Mouse (Mus musculus): ENCODE measurements around the gene Serpinf1. TPM values are rescaled to one million over a fixed set of nuclear protein-coding genes. Genes with fewer than 3 reads are reported as not detected.
"Not testable (repeated sequence)": the region's sequence is repeated elsewhere in the genome, so short reads cannot be mapped to it uniquely, and the experiment has no call there.

The Serpinf1 gene
- total RNA-seq, 2 experiments from 2014 or later, result 24.8 to 31.9 TPM

DNA sequence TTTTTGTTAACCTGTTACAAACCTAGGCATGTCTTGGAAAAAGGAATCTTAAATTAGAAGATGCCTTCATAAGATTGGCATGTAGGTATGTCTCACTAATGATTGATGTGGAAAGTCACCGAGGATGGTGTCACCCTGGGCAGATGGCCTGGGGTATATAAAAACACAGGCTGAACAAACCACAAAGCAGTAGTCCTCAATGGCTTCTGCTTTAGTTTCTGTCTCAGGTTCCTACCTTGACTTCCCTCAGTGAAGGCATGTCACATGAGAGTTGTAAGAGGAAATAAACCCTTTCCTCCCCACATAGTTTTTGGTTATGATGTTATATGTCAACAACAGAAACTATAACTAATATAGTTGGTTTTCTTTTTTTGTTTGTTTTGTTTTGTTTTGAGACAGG is 26.9 kb downstream of the Serpinf1 start:
- intact Hi-C loops (cut with DNase I), result loop anchor here (5.0 kb wide), 1 partner anchor 203 kb away; the partner anchor contains the start of genes Dph1 and Rtn4rl1
- DNase-seq, result no peak

DNA sequence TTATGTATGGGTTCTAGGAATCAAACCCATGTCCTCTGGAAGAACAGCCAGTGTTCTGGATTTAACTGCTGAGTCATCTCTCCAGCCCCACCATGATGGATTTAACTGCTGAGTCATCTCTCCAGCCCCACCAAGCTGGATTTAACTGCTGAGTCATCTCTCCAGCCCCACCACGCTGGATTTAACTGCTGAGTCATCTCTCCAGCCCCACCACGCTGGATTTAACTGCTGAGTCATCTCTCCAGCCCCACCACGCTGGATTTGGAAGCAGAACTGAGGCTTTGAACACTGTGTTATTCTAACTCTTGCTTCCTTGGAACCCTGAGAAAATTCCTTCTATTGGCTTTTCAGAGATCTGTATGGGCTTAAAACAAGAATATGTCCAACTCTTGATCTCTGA is 39.0 kb downstream of the Serpinf1 start:
- intact Hi-C loops (cut with DNase I); DNase-seq: not testable (repeated sequence)

DNA sequence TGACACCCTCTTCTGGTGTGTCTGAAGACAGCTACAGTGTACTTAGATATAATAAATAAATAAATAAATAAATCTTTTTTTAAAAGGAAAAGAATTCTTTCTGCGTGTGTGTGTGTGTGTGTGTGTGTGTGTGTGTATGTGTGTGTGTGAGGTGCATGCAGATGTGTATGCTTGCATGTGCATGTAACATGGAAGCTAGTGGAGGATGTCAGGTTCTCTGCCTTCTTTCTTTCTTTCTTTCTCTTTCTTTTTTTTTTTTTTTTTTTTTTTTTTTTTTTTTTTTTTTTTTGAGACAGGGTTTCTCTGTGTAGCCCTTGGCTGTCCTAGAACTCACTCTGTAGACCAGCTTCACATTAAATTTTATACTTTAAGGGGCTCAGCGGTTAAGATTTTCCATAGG is 43.7 kb downstream of the Serpinf1 start:
- DNase-seq; intact Hi-C loops (cut with DNase I): not testable (repeated sequence)

DNA sequence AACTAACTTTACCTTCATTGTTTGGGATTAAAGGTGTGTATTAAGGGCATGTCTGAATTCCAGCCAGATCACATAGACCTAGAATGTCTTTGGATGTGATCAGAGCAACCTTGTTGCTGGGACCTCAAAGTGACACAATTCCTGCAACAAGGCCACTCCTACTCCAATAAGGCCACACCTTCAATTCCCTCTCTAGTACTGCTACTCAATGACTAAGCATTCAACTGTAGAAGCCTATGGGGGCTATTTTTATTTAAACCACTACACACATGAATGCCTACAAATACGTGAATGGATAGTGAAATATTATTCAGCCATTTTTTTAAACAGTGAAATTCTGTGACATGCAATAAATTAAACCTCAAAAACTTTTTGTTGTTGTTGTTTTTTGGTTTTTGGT is 45.4 kb downstream of the Serpinf1 start:
- intact Hi-C loops (cut with DNase I), result no loop called here
- DNase-seq, result no peak

Small RNAs within 50 kb of the gene (microRNA-seq; reads per million reads assigned to microRNA genes)
- gene Mir22, result 8,628 to 40,626 reads per million in 2 experiments

Other genes with a start within 250 kb of the Serpinf1 start
- 1 to 10 TPM; 7.1 TPM for gene Ovca2, start 243.9 kb downstream of the Serpinf1 start, total RNA-seq (2021)
- 1 to 10 TPM; 9.9 TPM for gene Dph1, start 231.5 kb downstream of the Serpinf1 start, total RNA-seq (2021)
- 10 to 100 TPM; 10.6 to 13.2 TPM for gene Rtn4rl1, start 228.9 kb downstream of the Serpinf1 start, total RNA-seq (2021)
- gene Rpa1, start 74.4 kb downstream of the Serpinf1 start, total RNA-seq (2021), result 10 to 100 TPM; 66.9 to 70.5 TPM
- 1 to 10 TPM; 4.2 to 4.6 TPM for gene Smyd4, start 74.3 kb downstream of the Serpinf1 start, total RNA-seq (2021)
- gene Serpinf2, start 16.9 kb upstream of the Serpinf1 start, total RNA-seq (2021), result not detected
- gene Wdr81, start 32.0 kb upstream of the Serpinf1 start, total RNA-seq (2021), result 10 to 100 TPM in 1 of 2 experiments, 1 to 10 TPM in 1; 9.2 to 10.3 TPM
- 10 to 100 TPM; 11.8 to 11.9 TPM for gene Tlcd2, start 39.0 kb upstream of the Serpinf1 start, total RNA-seq (2021)
- 10 to 100 TPM; 84.8 to 93.3 TPM for gene Prpf8, start 64.1 kb upstream of the Serpinf1 start, total RNA-seq (2021)
- 10 to 100 TPM; 42.2 to 44.1 TPM for gene Rilp, start 87.4 kb upstream of the Serpinf1 start, total RNA-seq (2021)
- 10 to 100 TPM; 15.7 to 16.5 TPM for gene Scarf1, start 90.8 kb upstream of the Serpinf1 start, total RNA-seq (2021)
- gene Slc43a2, start 109.0 kb upstream of the Serpinf1 start, total RNA-seq (2021), result 10 to 100 TPM; 23.4 to 25.8 TPM
- 100 to 1,000 TPM; 124 to 130 TPM for gene Pitpna, start 165.4 kb upstream of the Serpinf1 start, total RNA-seq (2021)
- 10 to 100 TPM; 32.7 to 32.8 TPM for gene Inpp5k, start 208.3 kb upstream of the Serpinf1 start, total RNA-seq (2021)
- 100 to 1,000 TPM; 136 to 143 TPM for gene Myo1c, start 227.8 kb upstream of the Serpinf1 start, total RNA-seq (2021)

Measured in heart, postnatal 14 days (tissue).